Mouse (Mus musculus) adrenal gland, postnatal 4 days (tissue): ENCODE measurements around the gene Oxsr1. TPM values are rescaled to one million over a fixed set of nuclear protein-coding genes. Genes with fewer than 3 reads are reported as not detected.
"Not testable (repeated sequence)": the region's sequence is repeated elsewhere in the genome, so short reads cannot be mapped to it uniquely, and the experiment has no call there.

Source experiments
- DNase-seq, 2 experiments: peaks; one replicate each; pipeline ENCODE4 v3.0.0; 2021 to 2022; ENCODE audit warnings: low spot score in 2 of 2, mixed read lengths in 2 of 2
- total RNA-seq, 2 experiments: library from RNA; stranded (reverse); gene quantifications; 2 replicates each; pipeline ENCODE4 v1.2.3; 2021

The Oxsr1 gene
- total RNA-seq, 2 experiments from 2014 or later: 36.0 to 39.5 TPM

GRCm38 (mm10) chr9:119276321-119276720 is 45.9 kb downstream of the Oxsr1 start:
- no peak for DNase-seq

- not testable (repeated sequence) for DNase-seq
Observed at GRCm38 (mm10) chr9:119274814-119275213, 47.4 kb downstream of the Oxsr1 start.

GRCm38 (mm10) chr9:119271496-119271895 is 50.7 kb downstream of the Oxsr1 start:
- DNase-seq: no peak

GRCm38 (mm10) chr9:119268588-119269145 is 53.6 kb downstream of the Oxsr1 start:
- no peak for DNase-seq

GRCm38 (mm10) chr9:119268120-119268519 is 54.1 kb downstream of the Oxsr1 start:
- no peak for DNase-seq

- not testable (repeated sequence) for DNase-seq
Observed at GRCm38 (mm10) chr9:119266121-119266395, 56.2 kb downstream of the Oxsr1 start.

GRCm38 (mm10) chr9:119265373-119266120 is 56.7 kb downstream of the Oxsr1 start:
- DNase-seq: not testable (repeated sequence)

GRCm38 (mm10) chr9:119263067-119263466 is 59.2 kb downstream of the Oxsr1 start:
- DNase-seq: no peak

- DNase-seq: no peak
Observed at GRCm38 (mm10) chr9:119260825-119261224, 61.4 kb downstream of the Oxsr1 start.

GRCm38 (mm10) chr9:119258785-119259184 is 63.4 kb downstream of the Oxsr1 start:
- DNase-seq: no peak

GRCm38 (mm10) chr9:119258128-119258527 is 64.1 kb downstream of the Oxsr1 start:
- DNase-seq: no peak

GRCm38 (mm10) chr9:119256161-119256560 is 66.1 kb downstream of the Oxsr1 start:
- DNase-seq: no peak

- no peak for DNase-seq
Observed at GRCm38 (mm10) chr9:119255096-119255495, 67.1 kb downstream of the Oxsr1 start.

GRCm38 (mm10) chr9:119254187-119254586 is 68.0 kb downstream of the Oxsr1 start:
- no peak for DNase-seq

- no peak for DNase-seq
Observed at GRCm38 (mm10) chr9:119247996-119248395, 74.2 kb downstream of the Oxsr1 start.

GRCm38 (mm10) chr9:119246826-119247225 is 75.4 kb downstream of the Oxsr1 start:
- DNase-seq: no peak

GRCm38 (mm10) chr9:119243981-119244380 is 78.2 kb downstream of the Oxsr1 start:
- no peak for DNase-seq

GRCm38 (mm10) chr9:119241169-119241865 is 80.9 kb downstream of the Oxsr1 start:
- no peak for DNase-seq

- no peak for DNase-seq
Observed at GRCm38 (mm10) chr9:119240286-119240997, 81.8 kb downstream of the Oxsr1 start.

- no peak for DNase-seq
Observed at GRCm38 (mm10) chr9:119239274-119239673, 83.0 kb downstream of the Oxsr1 start.

- no peak for DNase-seq
Observed at GRCm38 (mm10) chr9:119238796-119239195, 83.4 kb downstream of the Oxsr1 start.

- DNase-seq: no peak
Observed at GRCm38 (mm10) chr9:119231552-119231951, 90.7 kb downstream of the Oxsr1 start.
